Mouse (Mus musculus) lung, postnatal 36 days (tissue): ENCODE measurements around the gene Eno1.

Experiments
- DNase-seq: peaks from one replicate; pipeline ENCODE4 v3.0.0; 2022; ENCODE audit warnings: mixed read lengths

The Eno1 gene

GRCm38 (mm10) chr4:150236521-150237481 lies at the start of gene Eno1:
Gene Eno1, plus strand, starts transcription at chr4:150236721.
- peak; percentile 98 for DNase-seq

DNA sequence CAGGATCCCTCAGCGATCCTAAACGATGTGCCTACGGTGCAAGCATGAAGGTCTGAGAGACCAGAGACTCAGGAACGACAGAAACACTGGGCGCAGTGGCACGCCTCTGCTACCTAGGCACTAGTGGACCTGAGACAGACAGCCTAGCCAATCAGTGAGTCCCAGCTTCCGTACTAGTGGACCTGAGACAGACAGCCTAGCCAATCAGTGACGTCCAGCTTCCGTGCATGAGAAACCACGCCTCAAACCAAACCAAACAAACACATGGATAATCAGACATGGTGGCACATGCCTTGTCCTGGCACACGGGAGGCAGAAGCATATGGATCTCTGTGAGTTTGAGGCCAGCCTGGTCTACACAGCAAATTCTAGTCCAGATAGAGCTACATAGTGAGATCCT lies 48.3 kb upstream of the Eno1 start:
- no peak for DNase-seq

DNA sequence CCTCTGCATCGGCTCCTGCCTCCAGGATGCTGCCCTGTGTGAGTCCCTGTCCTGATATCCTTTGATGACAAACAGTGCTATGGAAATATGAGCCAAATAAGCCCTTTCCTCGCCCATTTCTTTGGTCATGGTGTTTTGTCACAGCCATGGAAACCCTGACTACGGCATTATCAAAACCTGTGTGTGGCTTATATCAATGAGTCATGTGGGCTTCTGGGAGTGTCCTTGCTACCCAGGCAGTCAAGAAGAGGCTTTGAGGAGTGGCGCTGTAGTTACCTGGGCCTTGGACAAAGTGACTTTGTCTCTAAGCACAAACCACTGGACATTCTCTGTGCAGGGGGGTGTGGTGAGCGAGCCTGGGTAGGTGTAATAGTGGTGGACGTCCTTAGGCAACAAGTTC lies 44.3 kb upstream of the Eno1 start:
- no peak for DNase-seq

- peak; percentile 65 for DNase-seq
Measured at GRCm38 (mm10) chr4:150193915-150194314, 42.6 kb upstream of the Eno1 start.

DNA sequence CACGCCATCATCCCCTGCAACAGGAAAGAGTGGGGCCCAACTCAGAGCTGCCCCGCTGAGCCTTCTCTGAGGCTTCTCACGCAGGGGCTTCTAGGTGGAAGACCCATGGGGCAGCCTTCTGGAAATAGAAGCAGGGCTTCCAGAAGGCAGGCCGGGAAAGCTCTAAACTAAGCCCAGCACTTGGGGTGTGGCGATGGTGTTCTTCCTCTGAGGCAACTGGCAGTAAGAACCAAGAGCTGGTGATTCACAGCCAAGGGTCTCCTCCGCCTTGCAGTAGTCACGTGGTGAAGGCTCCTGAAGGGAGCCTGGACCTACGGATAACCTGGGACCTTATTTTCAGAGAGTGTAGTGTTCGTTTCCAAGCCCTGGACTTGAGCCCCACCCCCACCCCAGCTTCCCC lies 38.3 kb upstream of the Eno1 start:
- no peak for DNase-seq

DNA sequence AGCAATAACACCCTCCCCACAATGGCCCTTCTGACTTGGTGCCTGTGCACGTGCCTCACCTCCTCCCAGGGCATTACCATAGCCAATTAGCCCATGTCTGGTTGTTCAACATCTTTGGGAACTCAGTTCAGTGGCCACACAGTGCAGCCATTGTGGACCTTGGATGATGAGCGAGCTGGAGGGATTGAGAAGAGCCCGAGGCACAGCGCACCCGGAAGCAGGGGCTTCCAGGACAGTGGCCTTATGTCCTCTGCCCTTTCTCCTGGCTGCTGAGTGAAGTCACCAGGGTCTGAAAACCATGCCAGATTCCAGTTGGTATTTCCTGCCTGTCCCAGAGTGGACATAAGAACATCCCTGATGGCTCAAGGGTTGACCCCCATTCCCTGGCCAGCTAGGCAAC lies 35.3 kb upstream of the Eno1 start, which contains the start of gene Car6:
Gene Car6 (minus strand): TSS at position 101 of the 400 bp plus-strand sequence.
- DNase-seq = no peak

GRCm38 (mm10) chr4:150202702-150203101 lies 33.8 kb upstream of the Eno1 start:
- peak; percentile 32 for DNase-seq

DNA sequence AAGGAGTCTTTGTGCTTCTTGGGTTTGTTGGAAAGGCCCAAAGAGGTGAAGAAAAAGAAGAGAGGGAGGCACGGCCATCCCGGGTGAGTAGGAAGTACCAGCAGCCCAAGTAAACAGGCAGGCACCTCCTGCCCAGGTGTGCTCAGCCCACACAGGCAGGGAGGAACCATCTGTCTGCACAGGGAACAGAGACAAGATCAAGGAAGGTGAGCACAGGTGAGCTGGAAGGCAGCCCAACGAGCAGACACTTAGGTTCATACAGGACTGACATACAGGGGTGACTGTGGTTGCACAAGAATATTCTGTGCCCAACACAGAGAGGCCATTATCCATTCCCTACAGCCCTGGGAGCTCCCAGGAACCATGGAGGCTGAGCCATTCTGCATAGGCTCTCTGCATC lies 31.6 kb upstream of the Eno1 start:
- DNase-seq = no peak

DNA sequence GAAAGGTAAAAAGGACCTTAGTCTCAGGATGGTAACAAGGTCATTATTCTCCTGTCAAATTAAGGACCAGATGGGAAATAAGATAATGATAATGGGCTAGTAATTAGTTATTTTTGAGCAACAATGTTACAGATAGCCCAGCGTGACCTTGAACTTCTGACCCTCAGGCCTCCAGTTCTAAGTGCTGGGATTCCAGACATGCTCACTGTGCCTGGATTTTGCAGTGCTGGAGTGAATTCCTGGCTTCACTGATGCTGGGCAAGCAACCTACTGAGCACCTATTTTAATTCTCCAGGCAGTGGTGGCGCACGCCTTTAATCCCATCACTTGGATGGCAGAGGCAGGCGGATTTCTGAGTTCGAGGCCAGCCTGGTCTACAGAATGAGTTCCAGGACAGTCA lies 26.8 kb upstream of the Eno1 start:
- no peak for DNase-seq

DNA sequence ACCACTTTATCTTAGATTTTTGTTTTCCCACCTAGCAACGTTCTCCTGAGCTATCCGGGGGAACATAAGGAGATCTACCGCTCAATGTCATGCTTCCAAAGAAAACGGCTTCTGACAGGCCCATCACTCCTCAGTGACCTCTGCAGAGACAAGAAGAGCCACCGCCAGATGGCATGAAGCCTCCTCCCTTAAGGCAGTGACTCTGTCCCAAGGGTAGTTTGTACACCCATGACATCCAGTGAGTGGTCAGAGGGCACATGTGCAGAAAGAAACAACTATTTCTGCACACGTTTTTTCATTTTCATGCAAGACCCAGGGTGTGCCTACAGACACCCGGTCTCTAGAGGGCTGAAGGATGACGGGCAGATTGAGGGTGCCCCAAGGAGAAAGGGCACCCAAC lies 26.2 kb upstream of the Eno1 start:
- DNase-seq = no peak

DNA sequence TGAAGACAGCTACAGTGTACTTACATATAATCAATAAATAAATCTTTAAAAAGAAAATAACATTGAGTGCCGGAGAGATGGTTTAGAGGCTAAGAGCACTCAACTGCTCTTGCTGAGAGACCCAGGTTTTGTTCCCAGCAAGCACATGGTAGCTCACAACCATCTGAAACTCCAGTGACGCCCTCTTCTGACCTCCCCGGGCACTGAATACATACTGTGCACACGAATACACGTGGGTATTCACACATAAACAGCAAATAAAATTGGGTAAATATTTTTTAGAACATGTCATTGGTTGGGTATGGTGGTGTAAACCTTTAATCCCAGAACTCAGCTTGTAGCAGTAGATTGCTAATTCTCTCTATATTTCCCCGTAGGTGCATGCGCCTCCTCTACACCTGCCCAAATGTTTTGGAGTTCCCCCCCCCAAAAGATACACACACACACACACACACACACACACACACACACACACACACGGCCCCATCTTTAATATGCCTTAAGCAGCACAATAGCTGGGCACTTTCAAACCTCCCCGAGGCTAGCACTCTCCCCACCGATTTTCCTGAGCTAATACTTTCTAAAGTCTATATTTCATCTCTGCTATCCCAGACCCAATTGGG lies 24.5 kb upstream of the Eno1 start:
- no peak for DNase-seq

DNA sequence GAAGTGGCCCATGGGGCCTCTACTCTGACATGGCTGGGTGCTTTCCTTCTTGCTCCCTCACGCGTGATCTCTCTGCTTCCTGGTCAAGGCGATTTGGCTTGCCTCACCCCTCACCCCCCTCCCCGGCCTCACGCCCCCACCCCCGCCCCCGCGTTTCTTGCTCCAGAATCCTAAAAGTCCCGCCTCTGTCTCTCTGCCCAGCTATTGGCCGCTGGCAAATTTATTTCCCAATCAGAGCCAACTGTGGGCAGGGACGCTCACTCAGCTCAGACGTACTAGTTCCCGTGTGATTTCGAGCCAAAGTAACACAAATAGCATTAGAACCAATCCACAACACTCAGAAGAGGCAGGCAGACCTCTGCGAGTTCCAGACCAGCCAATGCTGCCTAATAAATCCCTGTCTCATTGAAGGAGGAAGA lies 24.0 kb upstream of the Eno1 start:
- DNase-seq = peak; percentile 71

DNA sequence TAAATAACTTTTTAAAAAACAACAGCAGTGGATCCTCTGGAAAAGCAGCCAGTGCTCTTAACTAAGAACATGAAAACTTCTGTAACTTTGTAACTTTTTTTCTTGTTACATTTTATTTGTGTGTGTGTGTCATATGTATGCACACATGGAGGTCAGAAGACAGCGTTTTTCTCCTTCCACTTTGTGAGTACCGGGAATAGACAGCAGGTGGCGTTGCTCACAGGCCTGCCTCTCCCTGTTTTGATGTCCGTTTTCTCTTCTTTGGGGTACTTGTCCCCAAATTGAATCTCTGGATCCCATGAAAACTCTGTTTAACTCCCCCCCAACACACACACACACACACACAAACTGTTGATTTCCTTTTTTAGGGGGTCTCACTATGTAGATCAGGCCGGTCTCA lies 22.6 kb upstream of the Eno1 start:
- DNase-seq = no peak

GRCm38 (mm10) chr4:150216423-150216822 lies 20.1 kb upstream of the Eno1 start:
- no peak for DNase-seq

DNA sequence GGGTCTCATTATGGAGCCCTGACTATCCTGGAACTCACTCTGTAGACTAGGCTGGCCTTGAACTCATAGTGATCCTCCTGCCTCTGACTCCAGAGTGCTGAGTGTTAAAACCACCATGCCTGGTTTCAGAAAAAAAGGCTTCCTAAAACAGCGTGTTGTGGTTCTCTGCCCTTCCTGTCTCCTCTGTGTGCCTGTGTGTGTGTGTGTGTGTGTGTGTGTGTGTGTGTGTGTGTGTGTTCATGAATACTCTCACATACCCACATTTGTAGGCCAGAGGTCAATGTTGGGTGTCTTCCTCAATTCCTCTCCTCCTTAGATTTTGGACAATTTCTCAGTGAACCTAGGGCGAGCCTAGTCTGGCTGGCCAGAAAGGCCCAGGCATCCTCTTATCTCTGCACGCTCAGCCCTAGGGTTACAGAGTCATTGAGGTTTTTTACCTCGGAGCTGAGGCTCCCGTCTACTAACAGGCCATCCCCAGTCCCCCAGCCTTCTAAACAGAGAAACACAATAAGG lies 19.4 kb upstream of the Eno1 start:
- DNase-seq = no peak

DNA sequence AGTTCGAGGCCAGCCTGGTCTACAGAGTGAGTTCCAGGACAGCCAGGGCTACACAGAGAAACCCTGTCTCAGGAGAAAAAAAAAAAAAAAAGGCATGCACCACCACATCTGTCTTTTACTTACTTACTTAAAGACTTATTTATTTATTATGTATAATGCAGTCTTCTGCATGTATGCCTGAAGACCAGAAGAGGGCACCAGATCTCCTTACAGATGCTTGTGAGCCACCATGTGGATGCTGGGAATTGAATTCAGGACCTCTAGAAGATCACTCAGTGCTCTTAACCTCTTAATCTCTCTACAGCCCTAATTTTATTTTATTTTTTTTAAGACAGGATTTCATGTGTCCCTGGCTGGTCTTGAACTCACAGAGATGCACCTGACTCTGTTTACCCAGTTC lies 18.6 kb upstream of the Eno1 start:
- DNase-seq = no peak

- DNase-seq = peak; percentile 76
Measured at GRCm38 (mm10) chr4:150219501-150220292, 16.8 kb upstream of the Eno1 start.

GRCm38 (mm10) chr4:150220584-150220983 lies 15.9 kb upstream of the Eno1 start:
- DNase-seq = peak; percentile 64

DNA sequence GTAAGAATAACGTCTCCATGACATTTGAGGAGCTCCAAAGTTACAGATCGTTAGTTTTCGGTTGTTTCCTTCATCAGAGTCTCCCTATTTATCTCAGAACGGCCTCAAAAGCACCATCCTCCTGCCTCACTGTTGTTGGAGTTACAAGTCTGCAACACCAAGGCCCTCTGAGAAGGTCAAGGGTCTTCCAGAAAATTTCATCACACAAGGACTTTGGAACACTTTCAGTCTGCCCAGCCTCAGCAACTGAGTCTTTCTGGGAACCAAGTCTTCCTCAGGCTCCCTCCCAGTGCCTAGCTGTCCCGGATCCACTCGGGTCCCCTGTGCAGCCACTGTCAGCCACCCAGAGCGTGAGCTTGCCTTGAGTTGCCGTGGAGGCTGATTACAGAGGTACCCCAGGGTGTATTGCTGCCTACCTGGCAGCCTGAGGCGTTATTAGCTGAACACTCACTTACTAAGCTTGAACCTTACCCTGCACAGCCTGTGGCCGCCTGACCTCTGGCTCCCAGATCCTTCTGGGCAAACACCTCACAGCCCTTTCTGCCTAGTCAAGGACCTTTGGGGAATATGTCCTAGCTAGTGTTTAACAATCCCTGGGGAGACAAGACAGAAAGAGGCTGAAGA lies 15.4 kb upstream of the Eno1 start:
- no peak for DNase-seq

GRCm38 (mm10) chr4:150223830-150224229 lies 12.7 kb upstream of the Eno1 start:
- no peak for DNase-seq

DNA sequence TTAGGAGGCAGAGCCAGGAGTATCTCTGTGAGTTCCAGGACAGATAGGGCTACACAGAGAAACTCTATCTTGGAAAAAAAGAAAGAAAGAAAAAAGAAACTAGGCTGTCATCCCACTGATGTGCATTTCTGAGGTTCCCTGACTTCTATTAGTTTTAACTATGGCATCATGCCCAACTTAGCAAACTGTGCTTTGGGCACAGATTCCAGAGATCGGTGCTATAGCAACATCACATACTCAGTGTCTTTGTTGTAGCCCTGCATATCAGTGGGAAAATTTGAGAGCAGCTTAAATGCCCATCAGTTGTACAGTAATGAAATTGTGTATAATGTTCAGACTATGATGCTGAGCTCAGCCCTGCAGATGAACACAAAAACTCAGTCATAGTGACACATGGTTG lies 10.8 kb upstream of the Eno1 start:
- DNase-seq = no peak

GRCm38 (mm10) chr4:150226818-150227688 lies 9.5 kb upstream of the Eno1 start:
- DNase-seq = no peak
